Mouse (Mus musculus): ENCODE results near the gene Thsd4. TPM values are rescaled to one million over a fixed set of nuclear protein-coding genes. Genes with fewer than 3 reads are reported as not detected.

Gene Thsd4
- total RNA-seq, 2 experiments from 2014 or later = 5.0 to 5.5 TPM

DNA sequence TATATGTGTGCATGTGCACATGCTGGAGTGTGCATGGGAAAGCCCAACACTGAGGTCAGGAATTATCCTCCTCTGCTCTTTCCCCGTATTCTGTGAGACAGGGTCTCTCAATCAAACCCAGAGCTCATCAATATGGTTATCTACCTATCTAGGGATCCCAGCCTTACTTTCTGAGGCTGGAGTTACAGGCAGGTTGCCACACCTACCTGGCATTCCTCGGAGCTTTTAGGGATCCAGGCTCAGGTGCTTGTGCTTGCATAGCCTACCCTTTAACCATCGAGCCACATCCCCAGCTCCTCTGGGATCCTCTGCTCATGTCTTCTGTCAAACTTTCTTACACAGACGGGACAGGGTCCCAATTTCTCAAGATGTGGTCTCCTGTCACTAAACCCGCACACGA is 565.4 kb downstream of the Thsd4 start:
- intact Hi-C loops (cut with DNase I) = loop anchor here (10.0 kb wide), 1 partner anchor 232 kb away; no protein-coding TSS in a partner anchor
- Histone ChIP-seq H3K27ac (no peak overlapping the region), H3K4me3 (no peak overlapping the region)
- no peak for DNase-seq (ENCODE audit: extremely low spot score in 1 of 2, low spot score in 2 of 2)
- TF ChIP-seq CTCF (IDR thresholded peaks at IDR 0.05) = no peak

DNA sequence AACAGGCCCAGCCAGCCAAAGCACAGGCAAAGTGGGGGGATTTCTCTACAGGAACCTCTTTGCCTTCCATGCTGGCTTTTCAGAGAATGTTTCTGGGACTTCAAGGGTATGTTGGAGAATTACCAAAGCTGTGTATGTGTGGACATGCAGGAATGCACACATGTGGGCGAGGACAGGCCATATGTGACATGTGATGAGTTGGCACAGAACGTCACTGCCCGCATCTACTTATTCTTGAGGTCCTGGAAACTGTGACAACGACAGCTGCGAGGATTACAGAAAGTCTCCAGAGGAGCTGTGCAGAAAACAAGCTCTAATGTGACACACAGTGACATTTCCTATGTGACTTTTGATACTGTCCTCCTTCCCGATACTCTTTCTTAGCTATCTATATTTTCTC is 566.2 kb downstream of the Thsd4 start:
- H3K27ac ChIP-seq = no peak overlapping the region
- intact Hi-C loops (cut with DNase I) = loop anchor here (10.0 kb wide), 1 partner anchor 231 kb away; no protein-coding TSS in a partner anchor
- TF ChIP-seq CTCF (IDR thresholded peaks at IDR 0.05) = no peak
- H3K4me3 ChIP-seq = no peak overlapping the region
- DNase-seq (ENCODE audit: extremely low spot score in 1 of 2, low spot score in 2 of 2) = no peak

DNA sequence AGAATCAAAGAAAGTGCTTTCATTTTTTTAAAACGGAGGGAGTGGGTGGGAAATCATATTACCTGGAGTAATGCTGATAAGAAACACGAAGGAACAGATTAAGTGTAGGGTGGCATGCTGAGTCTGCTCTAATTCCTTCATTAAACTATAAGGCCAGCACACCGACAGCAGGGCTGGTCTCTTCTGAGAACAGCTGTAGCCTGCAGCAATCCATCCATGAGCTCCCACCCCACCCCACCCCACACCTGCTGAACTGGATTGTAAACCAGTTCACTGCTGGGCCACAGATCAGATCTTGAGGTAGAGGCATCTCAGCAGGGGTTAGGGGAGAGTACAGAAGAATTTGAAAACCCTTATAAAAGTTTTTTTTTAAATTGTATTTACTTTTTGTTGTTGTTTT is 566.6 kb downstream of the Thsd4 start:
- no peak for TF ChIP-seq CTCF (IDR thresholded peaks at IDR 0.05)
- Histone ChIP-seq H3K4me3 (no peak overlapping the region), H3K27ac (no peak overlapping the region)
- no peak for DNase-seq (ENCODE audit: extremely low spot score in 1 of 2, low spot score in 2 of 2)
- intact Hi-C loops (cut with DNase I) = loop anchor here (10.0 kb wide), 1 partner anchor 230 kb away; no protein-coding TSS in a partner anchor

DNA sequence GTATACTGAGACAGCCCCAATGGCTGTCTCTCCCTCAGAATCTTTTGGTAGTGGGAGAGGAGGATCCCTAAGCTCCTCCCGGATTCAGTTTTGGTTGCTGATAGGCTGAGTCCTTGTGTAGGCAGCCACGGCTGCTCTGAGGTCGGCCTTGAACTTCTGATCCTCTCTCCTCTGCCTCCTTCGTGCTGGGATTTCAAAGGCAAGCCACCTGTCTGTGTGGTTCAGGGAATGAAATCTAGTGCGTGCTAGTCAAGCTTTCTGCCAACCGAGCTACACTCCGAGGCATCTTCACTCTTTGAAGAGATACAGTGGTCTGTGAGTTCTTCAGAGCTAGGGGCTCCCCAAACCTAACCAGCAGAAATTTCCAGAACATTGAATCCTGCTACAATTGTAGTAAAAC is 568.3 kb downstream of the Thsd4 start:
- Histone ChIP-seq H3K27ac (no peak overlapping the region), H3K4me3 (no peak overlapping the region)
- intact Hi-C loops (cut with DNase I) = loop anchor here (10.0 kb wide), 1 partner anchor 229 kb away; no protein-coding TSS in a partner anchor
- no peak for DNase-seq (ENCODE audit: extremely low spot score in 1 of 2, low spot score in 2 of 2)
- no peak for TF ChIP-seq CTCF (IDR thresholded peaks at IDR 0.05)

DNA sequence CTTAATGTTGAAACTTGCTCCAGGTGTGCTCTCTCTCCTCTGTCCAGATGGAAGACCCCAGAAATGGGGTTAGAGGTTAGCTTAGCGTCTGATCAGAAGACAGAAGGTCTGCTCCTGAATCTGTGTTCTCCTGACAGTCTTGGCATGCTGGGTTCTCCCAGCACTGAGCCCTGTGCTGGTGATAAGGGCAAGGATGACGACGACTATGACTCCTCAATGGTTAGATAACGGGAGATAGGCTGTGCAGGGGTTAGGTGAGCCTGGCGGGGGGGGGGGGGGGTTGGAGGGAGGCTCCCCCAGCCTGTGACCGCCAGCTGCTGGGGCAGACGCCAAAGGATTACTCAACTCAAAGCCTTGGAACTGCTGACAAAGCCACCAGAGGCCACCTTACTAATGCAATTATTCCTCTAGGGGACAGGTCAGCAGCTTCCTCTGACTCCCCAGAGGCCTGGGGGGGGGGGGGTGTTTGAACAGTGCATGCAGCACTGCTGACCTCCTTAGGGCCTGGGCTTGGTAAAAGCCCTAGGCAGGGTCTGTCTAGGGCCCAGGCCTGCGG is 569.3 kb downstream of the Thsd4 start:
- no peak overlapping the region for H3K27ac ChIP-seq
- no peak for TF ChIP-seq CTCF (IDR thresholded peaks at IDR 0.05)
- H3K4me3 ChIP-seq = no peak overlapping the region
- no peak for DNase-seq (ENCODE audit: extremely low spot score in 1 of 2, low spot score in 2 of 2)
- intact Hi-C loops (cut with DNase I) = loop anchor here (10.0 kb wide), 1 partner anchor 228 kb away; no protein-coding TSS in a partner anchor

DNA sequence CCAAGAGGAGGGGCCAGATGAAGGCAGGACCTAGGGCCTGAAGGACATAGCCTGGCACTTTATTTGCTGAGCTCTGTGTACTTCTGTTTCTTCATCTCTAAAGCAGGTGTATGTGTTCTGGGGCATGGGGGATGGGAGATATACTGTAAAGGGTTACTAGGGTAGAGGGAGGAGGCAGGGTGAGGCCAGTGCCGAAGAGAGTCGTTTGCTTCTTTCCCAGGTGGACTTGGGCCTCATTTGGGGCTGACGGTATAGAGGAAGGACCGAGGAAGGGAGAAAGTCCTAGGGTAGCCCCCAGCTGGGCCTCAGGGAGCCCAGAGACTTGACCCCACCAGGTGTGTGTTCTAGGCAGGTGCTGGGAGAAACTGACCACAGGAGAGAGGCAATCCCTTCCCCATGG is 569.9 kb downstream of the Thsd4 start:
- intact Hi-C loops (cut with DNase I) = loop anchor here (10.0 kb wide), 1 partner anchor 227 kb away; no protein-coding TSS in a partner anchor
- DNase-seq (ENCODE audit: extremely low spot score in 1 of 2, low spot score in 2 of 2) = no peak
- Histone ChIP-seq H3K4me3 (no peak overlapping the region), H3K27ac (no peak overlapping the region)
- no peak for TF ChIP-seq CTCF (IDR thresholded peaks at IDR 0.05)

DNA sequence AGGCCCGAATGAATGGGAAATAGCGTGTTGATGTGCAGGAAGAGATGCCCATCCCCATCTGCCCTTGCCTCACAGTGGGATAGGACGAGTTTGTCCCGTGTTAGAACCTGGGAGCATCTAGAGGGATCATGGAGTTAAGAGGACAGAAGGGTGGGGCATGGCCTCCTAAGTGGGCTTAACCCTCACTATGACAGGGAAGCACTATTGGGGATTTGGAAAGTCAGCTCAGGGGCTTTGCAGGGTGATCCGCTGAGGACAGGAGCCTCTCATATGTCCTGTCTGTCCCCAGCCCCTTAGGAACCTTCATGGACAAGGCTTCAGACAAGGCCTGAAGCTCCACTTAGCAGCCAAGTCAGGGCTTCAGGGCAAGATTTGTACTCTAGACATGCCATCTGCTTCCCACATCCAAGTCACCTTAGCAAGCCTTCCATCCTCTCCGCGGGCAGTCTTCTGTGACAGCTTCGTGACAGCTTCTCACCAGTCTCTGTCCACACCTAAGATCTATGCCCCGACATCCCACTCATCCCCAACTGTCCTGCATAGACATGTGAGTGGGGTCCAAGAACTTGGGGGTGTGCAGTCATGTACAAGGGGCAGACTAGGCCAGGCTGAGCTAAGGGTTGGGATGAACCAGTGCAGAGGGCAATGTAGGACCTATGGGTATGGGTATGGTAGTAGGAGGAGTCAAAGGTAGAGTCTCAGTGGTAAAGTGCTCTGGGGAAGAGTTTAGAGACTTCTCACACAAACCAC is 570.7 kb downstream of the Thsd4 start:
- no peak for DNase-seq (ENCODE audit: extremely low spot score in 1 of 2, low spot score in 2 of 2)
- no peak for TF ChIP-seq CTCF (IDR thresholded peaks at IDR 0.05)
- Histone ChIP-seq H3K4me3 (no peak overlapping the region), H3K27ac (no peak overlapping the region)
- intact Hi-C loops (cut with DNase I) = loop anchor here (10.0 kb wide), 1 partner anchor 226 kb away; no protein-coding TSS in a partner anchor

DNA sequence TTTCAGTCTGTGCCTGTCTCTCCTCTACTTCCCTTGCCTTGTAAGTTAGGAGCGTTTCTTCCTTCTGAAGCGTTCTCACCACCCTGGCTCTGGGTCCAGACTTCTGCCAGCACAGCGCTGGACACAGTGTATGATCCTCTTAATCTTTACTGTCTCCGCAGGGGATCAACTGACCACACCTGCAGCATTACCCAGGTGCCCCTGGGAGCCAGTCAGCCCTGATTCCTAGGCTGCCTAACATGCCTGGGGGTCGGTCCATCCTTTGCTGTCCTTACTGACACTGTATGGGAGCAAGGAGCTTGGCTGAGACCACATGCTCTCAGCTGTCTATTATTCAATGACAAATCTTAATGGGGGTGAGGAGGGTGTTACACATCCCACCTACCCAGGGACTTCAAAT is 571.9 kb downstream of the Thsd4 start:
- DNase-seq (ENCODE audit: extremely low spot score in 1 of 2, low spot score in 2 of 2) = no peak
- intact Hi-C loops (cut with DNase I) = loop anchor here (10.0 kb wide), 1 partner anchor 225 kb away; no protein-coding TSS in a partner anchor
- H3K4me3 ChIP-seq = no peak overlapping the region
- no peak for TF ChIP-seq CTCF (IDR thresholded peaks at IDR 0.05)
- H3K27ac ChIP-seq = no peak overlapping the region

DNA sequence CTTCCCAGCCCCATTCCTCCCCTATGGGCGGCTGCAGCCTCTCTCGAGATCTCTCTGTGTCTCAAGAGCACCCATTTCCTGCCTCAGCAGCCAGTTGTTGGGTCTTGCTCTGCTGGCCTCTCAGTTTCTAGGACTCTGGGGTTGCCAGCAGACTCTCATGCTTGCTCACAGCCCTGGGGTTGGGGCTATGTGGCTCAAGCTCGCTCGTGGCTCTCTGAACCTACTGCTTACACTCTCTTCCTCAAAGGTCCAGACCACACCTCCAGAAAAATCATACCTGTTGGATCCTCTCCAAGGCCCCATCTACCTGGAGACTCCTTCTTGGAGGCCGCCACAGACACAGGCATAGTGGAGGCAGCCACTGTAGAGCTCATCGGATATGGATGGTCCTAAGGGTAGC is 572.3 kb downstream of the Thsd4 start:
- DNase-seq (ENCODE audit: extremely low spot score in 1 of 2, low spot score in 2 of 2) = no peak
- intact Hi-C loops (cut with DNase I) = no loop called here

DNA sequence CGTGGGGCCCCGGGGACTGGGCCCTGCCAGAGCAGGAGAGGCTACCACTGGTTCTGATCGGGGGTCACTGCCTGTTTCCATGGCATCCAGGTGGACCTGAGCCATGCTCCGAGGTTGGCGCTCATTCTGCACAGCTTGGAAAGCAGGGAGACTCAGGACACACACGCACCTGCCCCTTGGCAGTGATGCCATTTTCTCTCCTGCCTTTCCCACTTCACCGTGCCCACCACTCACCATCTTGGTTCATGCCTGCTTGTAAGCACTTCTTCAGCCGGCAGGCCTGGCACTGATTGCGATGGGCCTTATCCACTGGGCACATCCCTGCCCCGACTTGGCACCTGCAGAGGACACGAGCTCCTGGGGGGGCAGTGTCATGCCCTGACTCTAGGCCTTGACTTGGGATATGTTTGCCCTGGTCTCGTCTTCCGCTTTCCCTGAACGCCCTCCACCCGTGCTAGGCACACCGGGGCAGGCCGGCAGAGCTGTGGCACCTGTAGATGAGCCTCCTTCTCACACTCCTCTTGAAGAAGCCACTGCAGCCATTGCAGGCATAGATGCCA is 573.1 kb downstream of the Thsd4 start:
- no peak for TF ChIP-seq CTCF (IDR thresholded peaks at IDR 0.05)
- no peak overlapping the region for H3K4me3 ChIP-seq
- intact Hi-C loops (cut with DNase I) = no loop called here
- H3K27ac ChIP-seq = no peak overlapping the region
- DNase-seq (ENCODE audit: extremely low spot score in 1 of 2, low spot score in 2 of 2) = no peak

More for the DNA sequence above, 572.3 kb downstream of the Thsd4 start:
- no peak overlapping the region for H3K27ac ChIP-seq
- H3K4me3 ChIP-seq = no peak overlapping the region
- TF ChIP-seq CTCF (IDR thresholded peaks at IDR 0.05) = no peak

DNA sequence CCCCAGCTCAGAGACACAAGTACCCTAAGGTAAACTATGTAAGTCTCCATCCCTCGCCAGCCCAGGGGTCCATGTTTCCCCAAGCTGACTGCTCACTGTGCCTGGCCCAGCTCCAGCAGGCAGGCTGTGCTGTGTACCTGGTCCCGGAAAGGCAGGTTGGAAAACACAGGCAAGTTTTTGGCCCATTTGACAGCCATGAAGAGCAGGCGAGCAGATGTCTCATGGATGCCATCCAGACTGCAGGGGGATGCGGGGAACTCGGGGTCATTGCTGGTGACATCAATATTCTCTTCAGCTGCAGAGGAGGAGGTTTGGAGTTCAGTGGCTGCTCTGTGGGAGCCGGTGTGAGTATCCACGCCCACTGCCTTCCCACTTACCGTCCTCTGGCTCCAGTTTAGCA is 573.6 kb downstream of the Thsd4 start:
- Histone ChIP-seq H3K27ac (no peak overlapping the region), H3K4me3 (no peak overlapping the region)
- TF ChIP-seq CTCF (IDR thresholded peaks at IDR 0.05) = no peak
- intact Hi-C loops (cut with DNase I) = no loop called here
- no peak for DNase-seq (ENCODE audit: extremely low spot score in 1 of 2, low spot score in 2 of 2)

DNA sequence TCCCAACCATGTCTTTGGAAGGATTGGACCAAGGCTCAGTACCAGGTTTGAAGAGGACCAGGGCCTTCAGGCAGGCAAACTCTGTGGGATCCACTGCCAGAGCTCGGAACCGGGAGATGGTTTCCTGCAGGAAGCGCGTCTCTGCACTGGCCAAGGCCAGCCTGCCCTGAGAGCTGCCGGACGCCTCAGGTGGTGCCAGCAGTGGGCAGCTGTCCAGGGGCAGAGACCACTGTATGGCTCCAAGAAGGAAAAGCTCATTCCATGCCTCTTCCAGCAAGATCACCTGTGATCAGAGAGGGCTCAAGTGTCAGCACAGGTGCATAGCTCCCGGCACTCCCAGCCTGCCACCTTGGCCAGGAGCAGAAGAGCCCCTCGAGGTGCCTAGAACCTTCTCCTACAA is 574.6 kb downstream of the Thsd4 start:
- no peak for DNase-seq (ENCODE audit: extremely low spot score in 1 of 2, low spot score in 2 of 2)
- no peak overlapping the region for H3K4me3 ChIP-seq
- no peak overlapping the region for H3K27ac ChIP-seq
- intact Hi-C loops (cut with DNase I) = no loop called here
- TF ChIP-seq CTCF (IDR thresholded peaks at IDR 0.05) = no peak

All from left cerebral cortex, adult 2 months (tissue).